Comparison of ENCODE assay signal across 12 mouse cellular contexts in the genomic region with DNA sequence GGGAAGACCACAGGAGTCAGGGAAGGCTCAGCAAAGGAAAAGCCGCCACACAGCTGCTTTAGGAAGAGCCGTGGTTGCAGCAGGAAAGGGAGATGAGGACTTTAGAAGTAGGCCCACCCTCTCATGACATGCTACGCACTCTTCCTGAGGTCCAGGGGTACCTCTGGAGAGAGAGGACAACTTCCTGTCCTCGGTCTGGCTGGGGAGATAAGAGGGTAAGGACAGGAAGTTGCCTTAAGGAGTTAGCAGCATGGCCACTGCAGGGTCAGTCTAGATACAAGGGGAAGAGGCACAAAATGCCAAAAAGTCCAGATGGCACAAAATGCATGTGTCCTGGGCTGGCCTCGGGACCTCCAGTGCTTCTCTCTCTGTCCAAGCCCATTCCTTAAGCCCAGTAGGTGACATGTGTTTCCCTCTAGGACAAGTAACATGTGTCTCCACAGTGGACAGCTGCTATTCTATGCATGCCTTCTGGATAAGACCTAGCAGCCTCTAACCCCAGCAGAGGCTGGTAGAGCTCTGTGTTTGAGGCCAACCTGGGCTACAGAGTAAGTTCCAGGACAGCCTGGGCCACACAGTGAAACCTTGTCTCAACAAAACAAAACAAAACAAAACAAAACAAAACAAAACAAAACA. TPM values are rescaled to one million over a fixed set of nuclear protein-coding genes. Genes with fewer than 3 reads are reported as not detected.
DNase-seq lines count a peak whose midpoint lies in the region; ATAC-seq and TF ChIP-seq lines count a peak whose summit lies in the region.
"Had no signal": no experiment of that assay in that cellular context is flagged by ENCODE, and none has a peak within 500 bp of the region (broad histone marks: within the 10 kb centered on the region; RNA-seq: fewer than 3 reads in every experiment).

No protein-coding gene starts in this region.

- no peak overlapping the region for H3K4me2 ChIP-seq in kidney, embryonic 14.5 days (replicated peaks; ENCODE audit: low read depth, low read length)
- H3K4me2 ChIP-seq in intestine, embryonic 15.5 days (replicated peaks), result no peak overlapping the region
- H3K4me2 ChIP-seq: forebrain, embryonic 12.5 days; limb, embryonic 13.5 days had no signal

- H3K4me1 ChIP-seq in kidney, adult 2 months (ENCODE audit: control insufficient read depth, insufficient read depth, low read length), result peaks cover 23% of the 10 kb centered on the region; the same call in 1 of the 2 replicates
- H3K4me1 ChIP-seq in kidney, embryonic 14.5 days (ENCODE audit: control insufficient read depth, insufficient read depth, low read length), result peaks cover 24% of the 10 kb centered on the region; the same call in 1 of the 2 replicates
- H3K4me1 ChIP-seq in intestine, embryonic 15.5 days (replicated peaks), result peaks cover 36% of the 10 kb centered on the region

- H3K4me3 ChIP-seq in kidney, adult 2 months (ENCODE audit: insufficient read depth, low read depth, low read length), result no peak overlapping the region
- no peak overlapping the region for H3K4me3 ChIP-seq in kidney, embryonic 14.5 days (ENCODE audit: low read length)
- H3K4me3 ChIP-seq in intestine, embryonic 15.5 days (replicated peaks), result no peak overlapping the region
- H3K4me3 ChIP-seq: forebrain, embryonic 12.5 days; hindbrain, embryonic 10.5 days; layer of hippocampus, adult 2 months; limb, embryonic 13.5 days had no signal

- H3K9ac ChIP-seq in kidney, embryonic 14.5 days (ENCODE audit: low read depth, low read length), result no peak overlapping the region
- H3K9ac ChIP-seq in intestine, embryonic 15.5 days, result no peak overlapping the region
- H3K9ac ChIP-seq: forebrain, embryonic 12.5 days; limb, embryonic 13.5 days had no signal

- H3K27me3 ChIP-seq in kidney, adult 2 months (replicated peaks; ENCODE audit: control insufficient read depth, insufficient read depth, low read length), result no peaks in the 10 kb centered on the region
- H3K27me3 ChIP-seq in kidney, embryonic 14.5 days (ENCODE audit: control insufficient read depth, insufficient read depth, low read length), result peaks cover 9% of the 10 kb centered on the region
- H3K27me3 ChIP-seq in intestine, embryonic 15.5 days (replicated peaks), result 0 out of 2 replicates have a peak, but pooled peaks cover 3% of the 10 kb centered on the region

- H3K36me3 ChIP-seq in kidney, adult 2 months (ENCODE audit: control insufficient read depth, insufficient read depth, low read length), result no peaks in the 10 kb centered on the region
- no peaks in the 10 kb centered on the region for H3K36me3 ChIP-seq in kidney, embryonic 14.5 days (ENCODE audit: control insufficient read depth, insufficient read depth, low read length)
- no peaks in the 10 kb centered on the region for H3K36me3 ChIP-seq in intestine, embryonic 15.5 days
- H3K36me3 ChIP-seq: forebrain, embryonic 12.5 days; hindbrain, embryonic 10.5 days; limb, embryonic 13.5 days had no signal

- TF ChIP-seq POLR2A in kidney, adult 2 months (IDR thresholded peaks at IDR 0.05; ENCODE audit: low read depth, low read length), result no peak

- TF ChIP-seq CTCF in kidney, adult 2 months (conservative IDR thresholded peaks at IDR 0.05; ENCODE audit: insufficient read depth, insufficient read length, low read depth, low read length), result no peak

- no peak for ATAC-seq in kidney, embryonic 14.5 days (ENCODE audit: low FRiP score, low TSS enrichment)
- peak; percentile 23; the same call in 1 of the 2 replicates for ATAC-seq in megakaryocyte, adult 5-6 weeks (ENCODE audit: poor library complexity, severe bottlenecking)
- ATAC-seq in intestine, embryonic 15.5 days, result no peak

- H3K9me3 ChIP-seq in kidney, embryonic 14.5 days (ENCODE audit: control insufficient read depth, low read length), result no peaks in the 10 kb centered on the region
- H3K9me3 ChIP-seq in intestine, embryonic 15.5 days, result no peaks in the 10 kb centered on the region
- H3K9me3 ChIP-seq: forebrain, embryonic 12.5 days; limb, embryonic 13.5 days had no signal

- H3K27ac ChIP-seq in kidney, adult 2 months (ENCODE audit: insufficient read depth, low read depth, low read length), result peak overlapping the region; percentile 10
- H3K27ac ChIP-seq in kidney, embryonic 14.5 days (ENCODE audit: low read depth, low read length), result no peak overlapping the region
- H3K27ac ChIP-seq in intestine, embryonic 15.5 days, result no peak overlapping the region
- H3K27ac ChIP-seq: forebrain, embryonic 12.5 days; hindbrain, embryonic 10.5 days; layer of hippocampus, adult 2 months; limb, embryonic 13.5 days had no signal

- peak; percentile 56 for DNase-seq in kidney, adult 2 months
- DNase-seq in heart, adult 9 months (ENCODE audit: low spot score in 2 of 2), result peak; percentile 40 to 71
- DNase-seq in kidney, postnatal 36 days, result peak; percentile 31 to 46
- no peak for DNase-seq in embryo, embryonic 9.5 days (ENCODE audit: extremely low spot score)
- DNase-seq in urinary bladder, postnatal 10 days (ENCODE audit: low spot score), result no peak

- 68% methylated on average over 5 of the region's 5 CpGs for WGBS in kidney, adult 2 months
- 57% methylated on average over 5 of the region's 5 CpGs for WGBS in kidney, embryonic 14.5 days
- WGBS in intestine, embryonic 15.5 days, result 51% methylated on average over 5 of the region's 5 CpGs

RNA-seq across cellular contexts. Expression of a gene that starts 5.5 kb away (rescaled TPM):
- 24.3 and 28.7 TPM in 2 replicates for polyA plus RNA-seq in kidney, adult 2 months (2012; rRNA removed)
- polyA plus RNA-seq in kidney, embryonic 14.5 days (2014; fragmentation: Nextera tagmentation; extraction: Ambion mirVana), result 1.3 and 2.2 TPM in 2 replicates
- total RNA-seq in megakaryocyte, adult 5-6 weeks (2015), result 83.5 and 92.8 TPM in 2 replicates
- 79.8 and 123 TPM in 2 replicates for total RNA-seq in megakaryocyte, adult 5-6 weeks (2017)
- polyA plus RNA-seq in intestine, embryonic 15.5 days (2015; fragmentation: Nextera tagmentation; extraction: Ambion mirVana), result 23.5 and 25.5 TPM in 2 replicates

RNA-seq across cellular contexts. Expression of a gene that starts 43.4 kb away (rescaled TPM):
- 4.8 and 6.3 TPM in 2 replicates for polyA plus RNA-seq in kidney, adult 2 months (2012; rRNA removed)
- 0.61 and 0.76 TPM in 2 replicates for polyA plus RNA-seq in kidney, embryonic 14.5 days (2014; fragmentation: Nextera tagmentation; extraction: Ambion mirVana)
- total RNA-seq in megakaryocyte, adult 5-6 weeks (2015), result 15.8 and 16.4 TPM in 2 replicates
- total RNA-seq in megakaryocyte, adult 5-6 weeks (2017), result 9.8 and 10.4 TPM in 2 replicates
- 14.3 and 27.7 TPM in 2 replicates for polyA plus RNA-seq in intestine, embryonic 15.5 days (2015; fragmentation: Nextera tagmentation; extraction: Ambion mirVana)

Comparison
In these comparisons a context has a peak if more than half of its experiments do, and no peak if none do; other contexts are left out.
1. DNase-seq: peak in kidney, adult 2 months (single experiment), heart, adult 9 months (2 of 2) and kidney, postnatal 36 days (2 of 2); none in embryo, embryonic 9.5 days (single experiment) and urinary bladder, postnatal 10 days (single experiment).